Mouse (Mus musculus) kidney, embryonic 15.5 days (tissue): Measurements from ENCODE around the gene Morc3. TPM values are rescaled to one million over a fixed set of nuclear protein-coding genes. Genes with fewer than 3 reads are reported as not detected.

Experiments
- ATAC-seq: fragments of 200-750 bp; cut with Nextera tagmentation; replicated peaks from 2 replicates; pipeline ENCODE4 v1.8.0; 2017; ENCODE audit warnings: moderate TSS enrichment; ENCODE audit not compliant: low FRiP score
- H3K27ac ChIP-seq: fragments of 300-500 bp; sonication (generic); 2 replicates; pipeline ENCODE4 v1.5.1; 2015; ENCODE audit warnings: mild to moderate bottlenecking, inconsistent platforms
- H3K27me3 ChIP-seq: fragments of 300-500 bp; sonication (generic); 2 replicates; pipeline ENCODE4 v1.6.1; 2015; ENCODE audit warnings: inconsistent platforms
- H3K36me3 ChIP-seq: fragments of 300-500 bp; sonication (generic); 2 replicates; pipeline ENCODE4 v1.6.1; 2015; ENCODE audit warnings: inconsistent platforms
- H3K4me1 ChIP-seq: fragments of 300-500 bp; sonication (generic); 2 replicates; pipeline ENCODE4 v1.6.1; 2015; ENCODE audit warnings: inconsistent platforms
- H3K4me2 ChIP-seq: fragments of 300-500 bp; sonication (generic); 2 replicates; pipeline ENCODE4 v1.6.1; 2015; ENCODE audit warnings: moderate library complexity, mild to moderate bottlenecking, inconsistent platforms
- H3K4me3 ChIP-seq: fragments of 300-500 bp; sonication (generic); replicated peaks from 2 replicates; pipeline ENCODE4 v1.5.1; 2015; ENCODE audit warnings: mild to moderate bottlenecking, inconsistent platforms
- H3K9ac ChIP-seq: fragments of 300-500 bp; sonication (generic); 2 replicates; pipeline ENCODE4 v1.6.1; 2015; ENCODE audit warnings: mild to moderate bottlenecking, inconsistent platforms
- H3K9me3 ChIP-seq: fragments of 300-500 bp; sonication (generic); replicated peaks from 2 replicates; pipeline ENCODE4 v1.6.1; 2016; ENCODE audit warnings: inconsistent platforms
- WGBS: fragments of 180-500 bp; shearing (Covaris S2); methylation state at CpG from one replicate; pipeline ENCODE4 v1.1.7; 2015; ENCODE audit warnings: mixed read lengths; 5-methylcytosine and 5-hydroxymethylcytosine counted together
- polyA plus RNA-seq: library from polyadenylated mRNA; unstranded; fragments of >200 nt; fragmentation: Nextera tagmentation; extraction: Ambion mirVana; gene quantifications from 2 replicates; pipeline ENCODE4 v1.2.1, GENCODE M21; 2015

Morc3 gene
- polyA plus RNA-seq, 1 experiment from 2014 or later = 33.1 TPM

DNA sequence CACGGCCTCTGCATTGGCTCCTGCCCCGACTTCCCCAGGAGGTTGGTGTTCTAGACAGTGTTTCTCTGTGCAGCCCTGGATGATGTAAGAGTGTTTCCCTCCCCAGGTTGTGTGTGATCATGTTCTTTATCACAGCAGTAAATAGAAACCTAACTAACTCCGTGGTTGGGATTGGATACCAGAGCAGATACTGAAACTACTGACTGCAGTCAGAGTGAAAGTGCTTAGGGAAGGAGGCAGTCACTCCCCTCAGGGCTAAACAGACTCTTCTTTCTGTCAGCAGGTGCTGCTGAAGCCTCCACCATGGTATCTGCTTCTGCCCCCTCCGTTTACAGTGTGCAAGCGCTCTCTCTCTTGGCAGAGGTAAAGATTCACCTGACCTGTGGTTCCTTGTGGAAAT lies 33.3 kb upstream of the Morc3 start:
- Histone ChIP-seq H3K4me2 (no peak overlapping the region), H3K36me3 (peaks cover 8% of the 10 kb centered on the region; the same call in 1 of the 2 replicates), H3K9me3 (no peaks in the 10 kb centered on the region), H3K27ac (no peak overlapping the region), H3K27me3 (no peaks in the 10 kb centered on the region), H3K9ac (no peak overlapping the region), H3K4me3 (no peak overlapping the region), H3K4me1 (peaks cover 20% of the 10 kb centered on the region)
- ATAC-seq = no peak
- WGBS = 76% methylated on average over 5 of the region's 5 CpGs

DNA sequence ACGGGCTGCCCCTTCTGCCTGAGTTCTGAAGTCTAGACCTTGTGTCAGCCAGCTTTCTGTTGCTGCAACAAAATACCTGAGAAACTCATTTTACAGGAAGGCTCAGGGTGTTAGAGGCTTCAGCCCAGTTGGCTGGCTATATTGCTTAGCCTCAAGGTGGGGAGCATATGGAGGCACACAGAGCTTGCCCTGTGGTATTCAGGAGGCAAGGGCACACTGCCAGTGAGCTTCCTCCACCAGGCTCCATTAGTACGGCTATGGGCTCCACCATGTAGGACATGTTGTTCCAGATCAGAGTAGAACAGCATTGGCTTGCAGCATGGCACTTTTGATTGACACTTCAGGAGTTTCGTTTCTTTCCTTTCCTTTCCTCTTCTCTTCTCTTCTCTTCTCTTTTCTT lies 32.9 kb upstream of the Morc3 start:
- 86% methylated on average over 3 of the region's 3 CpGs for WGBS

DNA sequence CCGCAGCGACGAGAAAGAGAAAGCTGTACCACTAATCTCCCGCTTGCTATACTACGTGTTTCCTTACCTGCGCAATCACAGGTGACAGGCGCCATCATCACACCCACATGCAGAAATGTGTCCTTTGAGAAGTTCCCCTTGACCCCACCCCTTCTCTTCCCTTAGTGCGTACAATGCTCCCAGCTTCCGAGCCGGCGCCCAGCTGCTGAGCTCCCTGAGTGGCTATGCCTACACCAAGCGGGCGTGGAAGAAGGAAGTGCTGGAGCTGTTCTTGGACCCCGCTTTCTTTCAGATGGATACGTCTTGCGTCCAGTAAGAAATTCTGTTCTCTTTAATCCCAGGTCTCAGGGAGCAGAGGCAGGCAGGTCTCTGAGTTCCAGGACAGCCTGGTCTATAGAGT lies 32.0 kb upstream of the Morc3 start:
- peaks cover 12% of the 10 kb centered on the region; the same call in 1 of the 2 replicates for H3K36me3 ChIP-seq
- no peaks in the 10 kb centered on the region for H3K9me3 ChIP-seq
- H3K27me3 ChIP-seq = no peaks in the 10 kb centered on the region
- WGBS = 97% methylated on average over 16 of the region's 16 CpGs
- no peak overlapping the region for H3K4me3 ChIP-seq
- H3K9ac ChIP-seq = no peak overlapping the region
- no peak overlapping the region for H3K4me2 ChIP-seq
- H3K4me1 ChIP-seq = peaks cover 9% of the 10 kb centered on the region
- ATAC-seq = no peak
- H3K27ac ChIP-seq = no peak overlapping the region

More for the DNA sequence above, 32.9 kb upstream of the Morc3 start:
- Histone ChIP-seq H3K36me3 (peaks cover 10% of the 10 kb centered on the region; the same call in 1 of the 2 replicates), H3K9ac (no peak overlapping the region), H3K4me3 (no peak overlapping the region), H3K9me3 (no peaks in the 10 kb centered on the region), H3K4me1 (peaks cover 17% of the 10 kb centered on the region), H3K27ac (no peak overlapping the region), H3K27me3 (no peaks in the 10 kb centered on the region), H3K4me2 (no peak overlapping the region)
- ATAC-seq = no peak

DNA sequence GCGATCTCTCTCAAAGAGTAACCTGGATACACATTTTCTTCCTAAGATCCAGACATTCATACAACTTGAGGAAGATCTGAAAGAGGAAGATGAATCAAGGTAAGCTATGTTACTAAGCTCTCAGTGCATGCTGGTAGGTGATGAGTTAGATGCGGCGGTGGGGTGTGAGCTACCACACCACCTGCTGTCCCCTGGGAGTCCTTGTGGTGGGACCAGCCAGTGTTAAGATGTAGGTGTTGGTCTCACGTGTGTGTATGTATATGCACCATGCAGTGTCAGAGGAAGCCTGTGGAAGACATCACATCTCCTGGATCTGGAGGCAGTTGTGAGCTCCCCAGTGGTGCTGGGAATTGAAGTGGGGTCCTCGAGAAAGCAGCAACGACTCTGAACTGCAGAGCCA lies 24.8 kb upstream of the Morc3 start:
- Histone ChIP-seq H3K9me3 (peaks cover 10% of the 10 kb centered on the region), H3K36me3 (peaks cover 31% of the 10 kb centered on the region), H3K9ac (no peak overlapping the region), H3K4me1 (peaks cover 33% of the 10 kb centered on the region), H3K4me3 (no peak overlapping the region), H3K27me3 (no peaks in the 10 kb centered on the region), H3K27ac (0 out of 2 replicates have a peak overlapping the region, but pooled peaks have one; percentile 84), H3K4me2 (no peak overlapping the region)
- ATAC-seq = no peak
- 91% methylated on average over 6 of the region's 6 CpGs for WGBS

DNA sequence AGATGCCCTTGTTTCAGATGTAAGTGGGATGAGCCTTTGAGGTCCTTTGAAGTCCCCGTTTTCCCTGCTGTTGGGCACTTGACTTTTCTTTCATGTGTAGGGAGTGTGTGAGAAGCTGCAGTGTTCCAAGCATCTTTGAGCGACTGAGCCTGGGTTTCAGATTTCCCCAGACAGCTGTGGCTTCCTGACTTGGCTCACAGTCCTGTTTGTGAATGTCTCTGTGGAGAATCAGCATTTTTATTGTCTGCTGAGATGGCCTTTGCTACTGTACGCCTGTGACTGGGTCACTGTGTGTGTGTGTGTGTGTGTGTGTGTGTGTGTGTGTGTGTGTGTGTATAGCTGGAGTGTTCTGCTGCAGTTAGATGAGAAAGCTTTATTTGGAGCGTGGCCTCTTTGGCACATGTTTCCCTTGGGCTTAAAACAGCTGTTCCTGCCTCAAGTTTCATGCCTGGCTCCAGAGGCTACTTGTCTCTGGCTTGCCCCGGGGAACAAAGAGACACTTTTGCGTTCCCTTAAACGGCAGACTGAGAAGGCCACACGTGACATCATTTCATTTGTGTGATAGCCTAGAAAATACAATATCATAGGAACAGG lies 23.9 kb upstream of the Morc3 start:
- H3K36me3 ChIP-seq = peaks cover 36% of the 10 kb centered on the region
- peak overlapping the region; percentile 15; the same call in 1 of the 2 replicates for H3K4me2 ChIP-seq
- H3K4me1 ChIP-seq = peaks cover 33% of the 10 kb centered on the region
- H3K9me3 ChIP-seq = peaks cover 10% of the 10 kb centered on the region
- peak; percentile 77 for ATAC-seq
- peak overlapping the region; percentile 84 for H3K27ac ChIP-seq
- H3K4me3 ChIP-seq = no peak overlapping the region
- no peaks in the 10 kb centered on the region for H3K27me3 ChIP-seq
- no peak overlapping the region for H3K9ac ChIP-seq
- WGBS = 11% methylated on average over 8 of the region's 8 CpGs

DNA sequence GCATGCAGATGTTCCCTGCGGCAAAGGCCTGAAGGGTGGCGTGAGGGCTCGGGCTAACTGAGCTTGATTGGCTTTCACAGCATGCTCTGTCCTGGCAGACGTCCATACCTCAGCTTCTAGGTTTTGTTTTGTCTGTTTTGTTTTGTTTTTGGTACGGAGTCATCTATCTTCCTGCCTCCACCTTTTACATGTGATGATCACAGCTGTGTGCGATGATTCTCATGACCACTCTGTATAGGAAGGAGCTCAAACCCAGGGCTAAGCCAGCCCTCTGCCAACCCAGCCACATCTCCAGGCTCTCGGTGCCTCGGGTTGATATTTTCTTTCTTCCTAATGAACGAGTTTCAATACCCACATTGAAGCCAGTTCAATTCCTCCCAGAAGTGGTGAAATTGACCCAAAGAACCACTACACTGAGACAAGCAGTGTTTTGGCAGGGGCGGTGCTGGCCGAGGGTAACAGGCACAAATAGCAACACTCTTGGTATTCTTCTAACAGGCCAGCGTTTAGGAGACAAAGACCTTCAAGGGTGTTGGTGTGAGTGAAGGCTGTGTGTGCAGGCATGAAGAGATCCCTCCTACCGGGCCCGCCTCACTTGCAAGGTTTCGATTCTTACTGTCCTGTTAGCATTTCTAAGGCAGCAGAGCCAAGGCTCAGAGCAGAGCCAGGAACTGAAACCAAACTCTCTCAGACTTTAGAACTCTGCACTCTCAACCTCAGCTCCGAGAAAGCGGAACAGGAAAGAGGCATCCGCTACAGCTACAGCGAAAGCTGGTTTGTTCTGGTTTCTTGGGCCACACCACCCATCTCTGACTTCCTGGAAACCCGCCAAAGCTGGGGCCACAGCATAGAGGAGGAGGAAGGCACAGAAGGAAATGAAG lies 15.8 kb upstream of the Morc3 start:
- H3K9me3 ChIP-seq = peaks cover 10% of the 10 kb centered on the region
- no peak overlapping the region for H3K9ac ChIP-seq
- WGBS = 47% methylated on average over 20 of the region's 20 CpGs
- peaks cover 15% of the 10 kb centered on the region for H3K36me3 ChIP-seq
- no peak overlapping the region for H3K4me3 ChIP-seq
- no peaks in the 10 kb centered on the region for H3K27me3 ChIP-seq
- peak; percentile 63; the same call in 1 of the 2 replicates for ATAC-seq
- H3K27ac ChIP-seq = peak overlapping the region; percentile 85
- H3K4me2 ChIP-seq = peak overlapping the region; percentile 31
- peaks cover 32% of the 10 kb centered on the region for H3K4me1 ChIP-seq

DNA sequence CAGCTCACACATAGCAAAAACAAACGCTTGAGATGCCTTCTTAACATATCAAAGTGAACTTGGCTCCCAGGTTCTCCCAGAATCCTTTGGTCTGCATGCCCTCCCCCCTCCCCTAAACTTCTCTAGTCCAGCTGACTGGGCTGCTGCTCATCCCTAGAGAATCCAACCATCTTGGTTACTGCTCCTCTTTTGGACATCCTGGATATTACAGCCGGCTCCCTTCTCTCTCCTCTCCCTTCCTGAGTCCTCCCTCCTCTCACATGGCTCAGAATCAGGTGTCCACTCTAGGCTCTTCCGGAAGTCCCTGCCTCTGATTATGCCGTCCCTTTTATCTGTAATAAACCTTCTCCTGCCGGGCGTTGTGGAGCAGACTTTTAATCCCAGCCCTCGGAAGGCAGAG lies 15.1 kb upstream of the Morc3 start:
- Histone ChIP-seq H3K36me3 (peaks cover 8% of the 10 kb centered on the region), H3K4me3 (no peak overlapping the region), H3K4me2 (0 out of 2 replicates have a peak overlapping the region, but pooled peaks have one; percentile 31)

DNA sequence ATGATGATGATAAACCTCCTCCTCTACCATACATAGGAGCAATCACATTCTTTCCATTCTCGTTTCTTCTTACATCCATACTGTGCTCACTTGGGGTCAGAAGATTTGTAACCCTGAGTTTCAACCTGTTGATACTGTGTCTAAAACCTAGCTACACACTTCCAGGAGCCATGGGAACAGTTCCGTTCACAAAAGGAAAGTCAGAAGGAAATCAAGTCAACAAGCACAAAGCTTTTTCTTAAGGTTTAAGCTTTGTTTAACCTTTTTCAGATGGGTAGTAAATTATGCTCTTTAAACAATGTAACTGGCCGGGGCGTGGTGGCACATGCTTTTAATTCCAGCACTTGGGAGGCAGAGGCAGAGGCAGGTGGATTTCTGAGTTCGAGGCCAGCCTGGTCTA lies 14.6 kb upstream of the Morc3 start:
- Histone ChIP-seq H3K9ac (no peak overlapping the region), H3K4me2 (no peak overlapping the region), H3K27ac (no peak overlapping the region; the same call in 1 of the 2 replicates), H3K4me3 (no peak overlapping the region), H3K4me1 (peaks cover 32% of the 10 kb centered on the region), H3K36me3 (peaks cover 3% of the 10 kb centered on the region), H3K9me3 (no peaks in the 10 kb centered on the region), H3K27me3 (no peaks in the 10 kb centered on the region)
- ATAC-seq = no peak
- WGBS = 58% methylated on average over 5 of the region's 5 CpGs

More for the DNA sequence above, 15.1 kb upstream of the Morc3 start:
- H3K9me3 ChIP-seq = peaks cover 3% of the 10 kb centered on the region; the same call in 1 of the 2 replicates
- 48% methylated on average over 7 of the region's 7 CpGs for WGBS
- H3K4me1 ChIP-seq = peaks cover 32% of the 10 kb centered on the region
- ATAC-seq = no peak
- H3K27ac ChIP-seq = peak overlapping the region; percentile 85
- H3K27me3 ChIP-seq = no peaks in the 10 kb centered on the region
- no peak overlapping the region for H3K9ac ChIP-seq

DNA sequence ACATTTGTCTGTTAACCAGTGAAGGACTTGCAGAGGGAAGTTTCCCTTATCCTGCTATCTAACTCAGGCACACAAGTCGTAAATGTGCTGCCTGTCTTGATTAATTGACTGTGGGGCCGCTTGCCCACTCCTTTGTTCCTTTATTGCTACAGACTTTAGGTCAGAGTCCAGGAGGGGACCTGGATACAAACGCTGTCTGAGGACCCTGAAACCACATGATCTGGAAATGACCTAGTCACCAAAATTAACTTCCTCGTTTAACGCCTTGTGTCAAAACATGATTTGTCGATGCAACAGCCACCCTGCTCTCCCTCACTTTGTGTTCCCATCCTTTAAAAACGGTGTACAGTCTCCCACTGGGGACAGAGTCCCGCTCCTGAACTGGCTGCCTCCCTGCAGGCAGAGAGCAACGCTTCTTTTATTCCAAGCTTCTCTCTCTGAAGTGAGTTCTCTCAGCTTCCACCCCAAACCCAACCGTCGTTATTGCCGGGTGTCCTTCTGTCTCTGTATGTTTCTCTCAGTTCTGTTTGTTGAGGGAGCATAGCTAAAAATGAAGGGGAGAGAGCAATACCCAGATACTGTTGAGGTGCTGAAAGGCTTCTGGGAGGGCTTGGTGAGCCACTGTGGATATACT lies 13.1 kb upstream of the Morc3 start:
- peak; percentile 64 for ATAC-seq
- peak overlapping the region; percentile 44 for H3K4me2 ChIP-seq

DNA sequence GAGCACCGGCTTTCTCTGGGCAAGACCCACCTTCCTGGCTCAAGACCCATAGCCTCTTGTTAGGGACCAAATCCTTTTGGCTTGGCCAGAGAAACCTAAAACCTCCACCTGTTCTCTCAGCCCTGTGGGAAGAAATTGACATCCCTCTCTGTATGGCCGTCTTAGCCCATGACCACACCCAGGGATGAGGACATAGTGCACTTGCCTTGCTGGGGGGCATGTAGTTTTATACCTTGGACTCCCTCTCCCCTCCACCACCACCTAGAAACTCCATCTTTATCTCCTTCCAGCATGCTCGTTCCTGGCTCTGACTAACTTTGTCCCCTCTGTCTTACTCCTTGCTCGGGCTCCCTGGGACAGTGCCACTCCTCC lies 12.6 kb upstream of the Morc3 start:
- Histone ChIP-seq H3K4me3 (no peak overlapping the region), H3K9me3 (peaks cover 14% of the 10 kb centered on the region; the same call in 1 of the 2 replicates), H3K4me1 (peaks cover 32% of the 10 kb centered on the region), H3K27me3 (no peaks in the 10 kb centered on the region), H3K9ac (no peak overlapping the region), H3K27ac (no peak overlapping the region), H3K4me2 (peak overlapping the region; percentile 44), H3K36me3 (no peaks in the 10 kb centered on the region)
- WGBS = 32% methylated on average over 4 of the region's 4 CpGs
- no peak for ATAC-seq

More for the DNA sequence above, 13.1 kb upstream of the Morc3 start:
- WGBS = 2% methylated on average over 12 of the region's 12 CpGs
- Histone ChIP-seq H3K27me3 (no peaks in the 10 kb centered on the region), H3K36me3 (no peaks in the 10 kb centered on the region), H3K4me1 (peaks cover 32% of the 10 kb centered on the region), H3K4me3 (no peak overlapping the region), H3K9ac (no peak overlapping the region), H3K27ac (no peak overlapping the region; the same call in none of the 2 replicates), H3K9me3 (peaks cover 9% of the 10 kb centered on the region; the same call in 1 of the 2 replicates)

DNA sequence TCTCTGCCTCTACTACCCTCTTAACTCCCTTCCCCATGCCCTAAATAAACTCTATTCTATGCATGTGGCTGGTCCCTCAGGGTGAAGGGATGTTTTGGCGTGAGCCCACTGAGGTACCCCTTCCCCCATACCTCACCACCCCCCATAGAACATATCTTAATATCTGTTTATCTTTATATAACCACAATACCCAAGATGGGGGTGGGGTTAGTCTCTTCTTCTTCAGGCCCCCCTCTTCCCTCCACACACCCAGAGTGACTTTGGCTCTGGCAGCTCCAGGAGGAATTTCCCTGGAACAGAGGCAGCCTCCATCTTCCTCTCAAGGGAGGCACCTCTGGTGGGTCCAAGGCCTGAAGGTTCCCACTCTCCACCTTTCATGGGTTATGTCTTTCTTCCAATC lies 11.9 kb upstream of the Morc3 start:
- H3K9me3 ChIP-seq = peaks cover 14% of the 10 kb centered on the region; the same call in 1 of the 2 replicates
- no peaks in the 10 kb centered on the region for H3K27me3 ChIP-seq
- no peak overlapping the region for H3K27ac ChIP-seq
- no peaks in the 10 kb centered on the region for H3K36me3 ChIP-seq
- no peak overlapping the region for H3K4me3 ChIP-seq
- H3K4me1 ChIP-seq = peaks cover 32% of the 10 kb centered on the region
- no peak overlapping the region for H3K4me2 ChIP-seq
- no peak overlapping the region for H3K9ac ChIP-seq
- 75% methylated on average over 1 of the region's 1 CpGs for WGBS
- ATAC-seq = no peak

DNA sequence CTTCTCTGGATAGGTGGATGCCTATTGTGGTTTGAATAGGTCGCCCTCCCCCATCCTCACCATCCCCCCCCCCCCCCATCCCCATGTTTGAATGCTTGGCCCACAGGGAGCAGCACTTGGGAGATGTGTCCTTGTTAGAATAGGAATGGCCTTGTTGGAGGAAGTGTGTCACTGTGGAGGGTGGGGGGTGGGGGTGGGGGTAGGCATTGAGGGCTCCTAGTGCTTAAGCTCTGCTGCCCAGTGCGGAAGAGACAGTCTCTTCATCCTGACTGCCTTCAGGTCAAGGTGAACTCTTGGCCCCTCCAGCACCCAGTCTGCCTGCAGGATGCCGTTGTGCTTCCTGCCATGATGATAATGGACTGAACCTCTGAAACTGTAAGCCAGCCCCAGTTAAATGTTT lies 10.2 kb upstream of the Morc3 start:
- Histone ChIP-seq H3K27me3 (no peaks in the 10 kb centered on the region), H3K9ac (no peak overlapping the region), H3K27ac (no peak overlapping the region), H3K4me1 (peaks cover 22% of the 10 kb centered on the region), H3K9me3 (peaks cover 14% of the 10 kb centered on the region; the same call in 1 of the 2 replicates), H3K36me3 (no peaks in the 10 kb centered on the region), H3K4me3 (no peak overlapping the region), H3K4me2 (no peak overlapping the region)
- 84% methylated on average over 3 of the region's 3 CpGs for WGBS
- ATAC-seq = no peak
